Mouse (Mus musculus) left cerebral cortex, postnatal 25 days (tissue): ENCODE data around the gene Gimap5. TPM values are rescaled to one million over a fixed set of nuclear protein-coding genes. Genes with fewer than 3 reads are reported as not detected.

ENCODE experiments used
- DNase-seq, 2 experiments: peaks; one replicate each; pipeline ENCODE4 v3.0.0; 2022; ENCODE audit warnings: low spot score in 2 of 2, mixed read lengths in 1 of 2
- intact Hi-C: fragments of 180-260 bp; cut with DNase I; formaldehyde crosslinking; loops from one replicate; pipeline ENCODE4 v1.15.1; 2025
- total RNA-seq, 2 experiments: library from RNA; stranded (reverse); gene quantifications; 2 replicates each; pipeline ENCODE4 v1.2.3; 2021

The Gimap5 gene
- total RNA-seq: 1 to 10 TPM; 1.1 to 2.0 TPM

GRCm38 (mm10) chr6:48745959-48746889 lies at the start of gene Gimap5:
TSS of gene Gimap5 (plus strand) at chr6:48746197.
- intact Hi-C loops: no loop called here
- DNase-seq: peak in 1 of 2 experiments; percentile 9

DNA sequence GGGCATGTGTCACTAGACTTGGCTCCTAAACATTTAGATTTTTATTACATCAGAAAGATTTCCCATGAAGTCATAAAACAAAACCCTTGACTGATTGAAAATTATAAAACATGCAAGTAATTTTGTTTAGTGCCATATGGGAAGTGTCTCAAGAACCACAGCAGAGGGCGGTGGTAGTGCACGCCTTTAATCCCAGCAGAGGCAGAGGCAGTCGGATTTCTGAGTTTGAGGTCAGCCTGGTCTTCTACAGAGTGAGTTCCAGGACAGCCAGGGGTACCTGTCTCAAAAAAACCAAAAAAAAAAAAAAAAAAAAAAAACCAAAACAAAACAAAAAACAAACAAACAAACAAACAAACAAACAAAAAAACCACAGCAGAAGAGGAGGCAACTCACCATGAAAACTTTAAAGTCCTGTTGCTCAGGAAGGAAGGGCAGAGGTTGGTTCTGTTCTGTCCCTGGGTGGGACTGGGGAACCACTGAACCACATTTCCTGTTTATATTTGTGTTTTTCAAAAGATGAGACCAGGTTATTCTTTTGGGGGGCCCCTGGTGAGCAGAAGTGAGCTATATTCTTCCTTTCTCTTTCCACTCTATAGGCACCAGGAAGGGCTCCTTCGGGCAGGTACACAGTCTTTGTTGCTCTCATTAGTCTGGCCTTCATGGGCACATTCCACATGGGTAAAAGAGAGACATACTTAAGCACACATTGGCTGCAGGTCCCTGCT lies 49.0 kb upstream of the Gimap5 start:
- no peak for DNase-seq
- intact Hi-C loops: no loop called here

DNA sequence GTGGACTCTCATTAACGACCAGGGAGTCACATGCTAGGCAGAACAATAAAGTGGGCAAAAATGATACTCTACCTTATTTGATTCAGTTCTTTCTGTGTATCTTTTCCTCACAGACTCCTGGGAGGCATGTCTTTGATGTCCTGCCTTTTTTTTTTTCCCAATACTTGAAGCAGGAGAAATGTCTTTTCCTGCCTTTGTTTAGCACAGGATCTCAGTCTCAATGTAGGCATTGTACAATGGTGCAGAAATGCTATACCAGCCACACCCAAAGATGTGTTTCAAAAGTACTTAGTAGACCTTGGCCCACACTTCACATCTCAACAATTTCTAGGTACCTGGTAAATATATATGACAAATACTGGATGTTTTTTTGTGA lies 48.5 kb upstream of the Gimap5 start:
- intact Hi-C loops: no loop called here
- DNase-seq: no peak

DNA sequence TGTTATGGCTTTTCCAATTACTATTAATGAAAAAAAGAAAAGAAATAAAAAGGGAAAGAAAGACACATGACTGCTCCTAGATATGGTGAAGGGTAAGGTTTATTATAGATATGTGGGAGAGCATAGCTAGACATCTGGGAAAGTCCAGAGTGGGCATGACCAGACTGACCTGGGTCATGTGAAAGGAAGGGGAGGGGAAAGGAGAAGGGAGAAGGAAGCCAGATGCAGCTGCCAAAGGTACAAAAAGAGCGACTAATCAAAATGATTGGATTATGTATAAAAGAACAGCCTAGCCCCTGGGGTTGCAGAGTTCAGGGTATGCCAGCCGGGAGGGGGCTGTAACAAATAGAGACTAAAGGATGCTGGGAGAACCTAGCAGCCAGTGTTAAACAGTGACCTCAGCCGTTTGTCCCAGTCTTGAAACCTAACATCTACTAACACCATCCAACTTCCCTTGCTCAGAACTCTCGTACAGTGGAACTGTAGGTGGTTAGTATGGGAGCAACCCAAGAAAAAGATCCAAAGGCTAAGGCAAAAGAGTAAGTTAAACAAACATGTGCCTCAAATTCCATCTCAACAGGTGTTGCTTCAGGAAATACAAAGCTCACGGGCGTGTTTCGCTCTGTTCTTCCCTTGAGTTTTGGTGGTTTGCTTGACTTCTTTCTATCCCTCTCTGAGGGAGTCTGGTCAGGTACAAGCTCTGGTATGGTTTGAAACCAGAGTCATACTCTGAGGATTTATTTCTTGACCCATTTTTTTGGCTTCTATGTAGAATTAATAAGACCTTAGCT lies 47.7 kb upstream of the Gimap5 start:
- intact Hi-C loops: no loop called here
- no peak for DNase-seq

- intact Hi-C loops: no loop called here
- DNase-seq: no peak
Observed at GRCm38 (mm10) chr6:48698888-48699287, 47.1 kb upstream of the Gimap5 start.

DNA sequence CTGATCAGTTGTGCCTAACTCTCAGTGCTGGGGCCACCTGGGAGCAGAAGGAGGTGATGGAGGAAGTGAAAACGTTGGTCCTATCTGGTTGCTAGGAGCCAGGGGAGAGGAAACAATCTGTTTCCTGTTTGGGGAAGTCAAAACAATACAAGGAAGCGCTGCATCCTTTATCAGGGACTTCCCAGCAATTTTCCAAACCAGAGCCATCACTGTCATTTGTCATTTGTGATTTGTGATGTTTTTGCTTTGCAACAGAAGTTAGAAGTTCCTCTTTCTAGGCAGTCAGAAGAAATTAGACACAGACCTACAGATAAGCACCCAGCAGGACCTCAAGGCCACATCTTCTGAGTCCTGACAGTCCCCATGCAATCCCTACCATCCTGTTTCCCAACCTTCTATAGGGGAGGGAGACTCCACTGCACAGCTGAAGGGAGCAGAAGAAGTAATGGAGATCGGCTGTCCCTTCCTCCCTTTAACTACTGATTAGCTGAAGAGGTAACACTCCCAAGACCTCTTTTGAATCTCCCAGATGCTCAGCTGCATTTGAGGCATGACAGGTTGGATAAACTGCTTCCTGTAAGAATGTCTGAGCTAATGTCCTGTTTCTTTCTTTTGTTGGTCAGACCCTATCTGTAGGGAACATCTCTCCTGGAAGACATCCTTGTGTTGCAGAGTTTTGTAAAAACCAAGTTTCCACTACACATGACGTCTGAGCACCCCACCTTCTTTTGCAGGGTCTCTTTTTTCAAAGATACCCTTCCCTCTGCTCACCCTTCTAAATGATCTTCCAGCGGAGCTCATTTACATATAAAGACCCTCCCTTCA lies 45.5 kb upstream of the Gimap5 start:
- DNase-seq: no peak
- intact Hi-C loops: no loop called here

DNA sequence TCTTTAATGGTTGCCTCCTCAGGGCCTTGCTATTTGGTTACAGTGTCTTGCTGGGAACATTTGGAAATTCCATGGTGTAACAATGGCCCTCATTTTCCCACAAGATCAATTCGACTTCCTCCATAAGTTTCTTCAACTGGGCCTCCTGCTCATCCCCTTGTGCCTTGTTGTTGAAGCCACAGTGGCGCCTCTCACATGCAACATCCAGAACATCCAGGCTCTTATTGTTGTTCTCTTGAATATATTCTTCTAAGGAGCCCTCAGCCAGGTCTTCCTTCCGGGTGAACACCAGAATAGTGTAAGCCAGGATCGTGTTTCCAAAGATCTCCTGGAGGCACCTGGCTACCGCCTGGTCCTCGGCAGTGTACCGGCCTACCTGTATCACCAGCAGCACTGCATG lies 43.9 kb upstream of the Gimap5 start:
- DNase-seq: no peak
- intact Hi-C loops: no loop called here

GRCm38 (mm10) chr6:48702601-48703000 lies 43.4 kb upstream of the Gimap5 start:
- DNase-seq: no peak
- intact Hi-C loops: no loop called here

- intact Hi-C loops: no loop called here
- DNase-seq: no peak
Observed at GRCm38 (mm10) chr6:48704146-48704545, 41.9 kb upstream of the Gimap5 start.

- no peak for DNase-seq
- intact Hi-C loops: no loop called here
Observed at GRCm38 (mm10) chr6:48706130-48706529, 39.9 kb upstream of the Gimap5 start.

GRCm38 (mm10) chr6:48718455-48718854 lies 27.5 kb upstream of the Gimap5 start, which contains the start of the genes Gm28053 and Gimap7:
TSS of gene Gm28053 (plus strand) at chr6:48718607.
TSS of gene Gimap7 (plus strand) at chr6:48718621.
- DNase-seq: no peak
- intact Hi-C loops: no loop called here

- DNase-seq: peak in 1 of 2 experiments; percentile 9
- intact Hi-C loops: no loop called here
Observed at GRCm38 (mm10) chr6:48720326-48720725, 25.7 kb upstream of the Gimap5 start.

DNA sequence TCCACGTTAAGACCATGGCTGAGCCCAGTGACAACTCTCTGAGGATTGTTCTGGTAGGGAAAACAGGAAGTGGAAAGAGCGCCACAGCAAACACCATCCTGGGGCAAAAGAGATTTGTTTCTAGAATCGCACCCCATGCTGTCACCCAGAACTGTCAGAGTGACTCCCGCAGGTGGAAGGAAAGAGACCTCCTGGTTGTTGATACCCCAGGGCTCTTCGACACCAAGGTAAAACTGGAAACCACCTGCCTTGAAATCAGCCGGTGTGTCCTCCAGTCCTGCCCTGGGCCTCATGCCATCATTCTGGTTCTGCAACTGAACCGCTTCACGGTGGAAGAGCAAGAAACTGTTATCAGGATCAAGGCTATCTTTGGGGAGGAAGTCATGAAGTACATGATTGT lies 22.5 kb upstream of the Gimap5 start:
- intact Hi-C loops: no loop called here
- DNase-seq: no peak

GRCm38 (mm10) chr6:48725476-48725875 lies 20.5 kb upstream of the Gimap5 start:
- DNase-seq: peak; percentile 3 to 37
- intact Hi-C loops: no loop called here

GRCm38 (mm10) chr6:48727761-48728160 lies 18.2 kb upstream of the Gimap5 start:
- intact Hi-C loops: no loop called here
- DNase-seq: no peak

GRCm38 (mm10) chr6:48732864-48733304 lies 13.1 kb upstream of the Gimap5 start:
- DNase-seq: no peak
- intact Hi-C loops: loop anchor here (5.0 kb wide), 1 partner anchor 51 kb away; the partner anchor contains the start of gene Gimap4

DNA sequence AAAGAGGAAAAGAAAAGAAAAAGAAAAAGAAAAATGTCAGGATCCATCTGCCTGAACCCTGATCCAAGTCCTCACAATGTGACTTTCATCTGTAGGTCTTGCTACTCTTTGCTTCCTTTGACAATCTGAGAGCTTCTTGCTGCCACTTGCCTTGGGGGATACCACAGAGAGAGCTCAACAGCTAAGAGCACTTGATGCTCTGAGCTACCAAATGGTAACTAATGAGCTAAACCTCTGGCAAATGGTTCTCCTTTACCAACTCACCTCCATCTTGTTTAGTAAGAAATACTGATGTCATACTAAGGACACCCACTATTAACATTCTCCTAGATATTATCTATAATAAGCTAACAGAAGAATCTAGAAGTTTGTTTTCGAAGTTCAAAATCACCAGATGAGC lies 12.3 kb upstream of the Gimap5 start:
- DNase-seq: no peak
- intact Hi-C loops: loop anchor here (5.0 kb wide), 1 partner anchor 51 kb away; the partner anchor contains the start of gene Gimap4

DNA sequence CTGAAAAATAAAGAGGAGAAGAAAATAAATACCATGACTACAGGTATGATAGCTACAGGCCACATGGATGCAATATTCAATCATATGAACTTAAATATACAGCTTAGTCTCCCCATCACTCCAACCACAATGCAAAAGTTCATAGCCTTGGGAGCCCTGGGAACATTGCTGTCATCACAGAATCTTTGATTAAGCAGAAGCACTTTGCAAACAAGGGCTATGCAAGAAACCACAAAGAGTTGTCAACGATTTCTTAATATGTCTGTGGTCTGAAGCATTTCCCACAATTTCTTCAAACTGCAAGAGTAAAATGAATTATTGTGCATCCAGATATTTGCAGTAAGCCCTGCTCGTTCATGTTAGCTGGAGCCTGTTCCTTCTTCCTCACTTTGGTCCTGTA lies 8.9 kb upstream of the Gimap5 start:
- intact Hi-C loops: no loop called here
- DNase-seq: no peak

- intact Hi-C loops: no loop called here
Observed at GRCm38 (mm10) chr6:48737688-48738087, 8.3 kb upstream of the Gimap5 start.

More at GRCm38 (mm10) chr6:48737688-48738087, 8.3 kb upstream of the Gimap5 start:
- DNase-seq: no peak
